Mouse (Mus musculus): ENCODE data around the gene Grik3. TPM values are rescaled to one million over a fixed set of nuclear protein-coding genes. Genes with fewer than 3 reads are reported as not detected.

Gene Grik3
- polyA plus RNA-seq, 1 experiment from 2014 or later: 0.16 TPM

DNA sequence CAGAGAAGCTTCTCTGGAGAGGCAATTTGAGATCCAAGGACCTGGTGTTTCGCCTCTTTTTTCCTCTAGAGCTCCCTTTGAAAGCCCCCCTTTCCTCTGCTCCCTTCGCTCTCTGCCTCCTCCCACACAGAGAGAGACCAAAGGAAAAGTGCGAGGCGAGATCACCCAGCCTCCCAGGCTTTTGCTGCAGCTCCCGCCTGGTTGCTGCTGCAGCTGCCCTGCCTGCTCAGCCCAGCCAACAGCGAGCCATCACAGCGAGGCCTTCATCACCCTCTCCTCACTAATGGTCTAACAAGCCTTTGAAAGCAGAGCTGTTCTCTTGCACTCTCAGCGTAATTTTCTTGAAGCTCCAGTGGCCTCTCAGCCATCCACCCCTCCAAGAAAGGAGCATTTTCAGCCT is 196.6 kb downstream of the Grik3 start:
- 25% methylated on average over 8 of the region's 8 CpGs for WGBS (ENCODE audit: insufficient replicate concordance)
- H3K9me3 ChIP-seq (replicated peaks; ENCODE audit: control insufficient read depth, low read length): no peaks in the 10 kb centered on the region
- no peaks in the 10 kb centered on the region for H3K4me1 ChIP-seq (ENCODE audit: control insufficient read depth, insufficient read depth, low read length)
- H3K9ac ChIP-seq (ENCODE audit: low read depth, low read length): no peak overlapping the region
- ATAC-seq (replicated peaks; ENCODE audit: insufficient number of reproducible peaks, low FRiP score, low TSS enrichment): no peak
- H3K4me2 ChIP-seq: no peak overlapping the region
- H3K27me3 ChIP-seq (ENCODE audit: control insufficient read depth, insufficient read depth, low read length): peaks cover 10% of the 10 kb centered on the region; the same call in 1 of the 2 replicates
- H3K4me3 ChIP-seq (ENCODE audit: low read depth, low read length): no peak overlapping the region
- no peak overlapping the region for H3K27ac ChIP-seq (ENCODE audit: low read depth, low read length)
- no peaks in the 10 kb centered on the region for H3K36me3 ChIP-seq (ENCODE audit: control insufficient read depth, insufficient read depth, low read length)

DNA sequence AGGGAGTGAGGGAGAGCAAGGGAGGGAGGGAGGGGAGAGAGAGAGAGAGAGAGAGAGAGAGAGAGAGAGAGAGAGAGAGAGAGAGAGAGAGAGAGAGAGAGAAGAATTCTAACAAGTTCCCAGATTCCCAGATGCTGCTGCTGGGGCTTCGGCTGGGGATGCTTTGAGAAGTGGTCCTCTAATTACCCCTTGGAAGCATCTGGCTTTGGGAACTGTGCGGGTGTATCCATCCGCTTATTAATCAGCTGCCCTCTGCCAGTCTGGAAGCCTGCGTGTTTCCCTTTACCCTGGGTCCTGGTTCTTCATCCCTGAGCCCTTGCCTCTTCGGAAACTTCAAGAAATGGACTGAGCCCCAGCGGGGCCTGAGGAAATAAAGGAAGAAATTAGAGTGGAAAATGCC is 204.9 kb downstream of the Grik3 start:
- no peaks in the 10 kb centered on the region for H3K9me3 ChIP-seq (replicated peaks; ENCODE audit: control insufficient read depth, low read length)
- no peak overlapping the region for H3K4me2 ChIP-seq
- H3K9ac ChIP-seq (ENCODE audit: low read depth, low read length): no peak overlapping the region
- peaks cover 39% of the 10 kb centered on the region for H3K27me3 ChIP-seq (ENCODE audit: control insufficient read depth, insufficient read depth, low read length)
- no peaks in the 10 kb centered on the region for H3K36me3 ChIP-seq (ENCODE audit: control insufficient read depth, insufficient read depth, low read length)
- no peaks in the 10 kb centered on the region for H3K4me1 ChIP-seq (ENCODE audit: control insufficient read depth, insufficient read depth, low read length)
- ATAC-seq (replicated peaks; ENCODE audit: insufficient number of reproducible peaks, low FRiP score, low TSS enrichment): no peak
- H3K27ac ChIP-seq (ENCODE audit: low read depth, low read length): no peak overlapping the region
- no peak overlapping the region for H3K4me3 ChIP-seq (ENCODE audit: low read depth, low read length)
- WGBS (ENCODE audit: insufficient replicate concordance): 51% methylated on average over 6 of the region's 6 CpGs

DNA sequence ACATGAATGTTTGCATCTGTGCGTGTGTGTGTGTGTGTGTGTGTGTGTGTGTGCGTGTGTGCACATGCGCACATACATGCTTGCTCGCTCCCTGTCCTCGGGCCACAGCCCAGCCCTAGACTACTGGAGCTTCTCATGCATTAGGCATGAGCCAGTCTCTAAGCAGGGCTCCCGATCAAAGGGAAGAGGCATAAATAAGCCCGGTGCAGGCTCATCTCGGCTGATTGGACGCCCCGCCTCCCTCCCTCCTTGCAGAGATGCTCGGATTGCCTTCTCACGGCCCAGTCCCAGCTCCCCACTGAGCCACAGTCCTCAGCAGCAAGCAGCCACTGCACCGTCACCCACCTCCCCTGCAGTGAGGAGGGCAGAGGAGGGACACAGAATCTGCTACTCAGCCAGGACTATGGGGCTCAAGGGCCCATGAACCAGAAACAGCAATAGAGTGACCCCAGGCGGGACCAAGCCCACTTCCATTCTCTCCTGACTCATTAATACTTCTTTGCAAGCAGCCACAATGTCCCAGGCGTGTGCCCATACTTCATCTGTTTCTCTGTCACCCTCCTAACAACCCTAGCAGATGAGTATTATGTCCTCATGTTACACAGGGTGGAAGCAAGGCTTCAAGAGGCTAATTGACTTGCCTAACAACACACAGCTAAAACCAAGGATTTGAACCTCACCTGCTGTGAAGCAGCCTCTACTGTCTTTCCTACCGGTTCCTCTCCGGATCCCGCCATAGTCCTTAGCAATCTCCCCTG is 205.9 kb downstream of the Grik3 start:
- no peaks in the 10 kb centered on the region for H3K36me3 ChIP-seq (ENCODE audit: control insufficient read depth, insufficient read depth, low read length)
- no peak overlapping the region for H3K27ac ChIP-seq (ENCODE audit: low read depth, low read length)
- ATAC-seq (replicated peaks; ENCODE audit: insufficient number of reproducible peaks, low FRiP score, low TSS enrichment): no peak
- no peak overlapping the region for H3K4me2 ChIP-seq
- peaks cover 43% of the 10 kb centered on the region for H3K27me3 ChIP-seq (ENCODE audit: control insufficient read depth, insufficient read depth, low read length)
- WGBS (ENCODE audit: insufficient replicate concordance): 29% methylated on average over 18 of the region's 18 CpGs
- H3K4me1 ChIP-seq (ENCODE audit: control insufficient read depth, insufficient read depth, low read length): no peaks in the 10 kb centered on the region
- H3K4me3 ChIP-seq (ENCODE audit: low read depth, low read length): no peak overlapping the region
- H3K9ac ChIP-seq (ENCODE audit: low read depth, low read length): no peak overlapping the region
- H3K9me3 ChIP-seq (replicated peaks; ENCODE audit: control insufficient read depth, low read length): no peaks in the 10 kb centered on the region

DNA sequence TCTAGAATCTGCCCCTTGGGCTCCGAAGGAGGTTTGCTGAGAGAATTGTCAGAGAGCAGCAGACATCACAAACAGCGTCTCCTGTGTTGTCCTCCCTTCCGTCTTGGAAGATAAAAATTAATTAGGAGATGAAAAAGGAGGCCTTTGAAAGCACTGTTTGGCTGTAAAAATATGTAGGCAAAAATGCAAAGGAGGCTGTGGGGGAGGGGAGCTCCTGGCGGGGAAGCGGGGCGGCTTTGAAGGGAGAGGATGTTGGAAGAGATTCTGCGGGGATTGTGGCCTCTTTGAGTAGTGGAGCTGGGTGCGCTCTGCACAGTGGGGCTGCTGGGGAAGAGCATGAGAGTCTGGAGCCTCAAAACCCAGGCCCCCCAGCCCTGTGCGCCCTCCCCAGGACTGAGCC is 207.1 kb downstream of the Grik3 start:
- no peak for ATAC-seq (replicated peaks; ENCODE audit: insufficient number of reproducible peaks, low FRiP score, low TSS enrichment)

DNA sequence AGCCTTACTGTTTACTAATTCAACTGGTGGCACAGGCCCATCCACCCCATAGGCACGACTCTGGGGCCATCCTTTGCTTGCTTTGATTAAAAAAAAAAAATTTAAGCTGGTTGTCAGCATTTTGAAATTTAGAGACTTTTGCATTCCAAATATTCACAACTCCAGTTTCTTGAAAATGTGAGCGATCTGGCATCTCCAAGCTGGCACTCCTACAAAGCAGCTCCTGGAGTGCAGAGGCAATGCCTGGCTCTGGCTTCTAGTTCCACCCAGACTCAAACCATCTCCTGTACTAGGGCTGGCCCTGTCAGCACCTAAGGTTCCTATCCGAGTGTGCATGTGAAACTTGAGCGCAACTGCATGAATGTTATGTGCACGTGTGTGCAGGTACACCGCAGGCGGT is 208.6 kb downstream of the Grik3 start:
- 0 out of 2 replicates have a peak, but pooled peaks cover 6% of the 10 kb centered on the region for H3K4me1 ChIP-seq (ENCODE audit: control insufficient read depth, insufficient read depth, low read length)

More for the DNA sequence above, 207.1 kb downstream of the Grik3 start:
- Histone ChIP-seq H3K27ac (ENCODE audit: low read depth, low read length) (no peak overlapping the region), H3K4me3 (ENCODE audit: low read depth, low read length) (no peak overlapping the region), H3K9ac (ENCODE audit: low read depth, low read length) (no peak overlapping the region), H3K27me3 (ENCODE audit: control insufficient read depth, insufficient read depth, low read length) (peaks cover 43% of the 10 kb centered on the region), H3K4me2 (no peak overlapping the region), H3K36me3 (ENCODE audit: control insufficient read depth, insufficient read depth, low read length) (no peaks in the 10 kb centered on the region), H3K4me1 (ENCODE audit: control insufficient read depth, insufficient read depth, low read length) (no peaks in the 10 kb centered on the region), H3K9me3 (replicated peaks; ENCODE audit: control insufficient read depth, low read length) (no peaks in the 10 kb centered on the region)
- 22% methylated on average over 8 of the region's 9 CpGs for WGBS (ENCODE audit: insufficient replicate concordance)

GRCm38 (mm10) chr4:125700331-125700730 is 209.8 kb downstream of the Grik3 start:
- Histone ChIP-seq H3K27me3 (ENCODE audit: control insufficient read depth, insufficient read depth, low read length) (peaks cover 38% of the 10 kb centered on the region), H3K9ac (ENCODE audit: low read depth, low read length) (no peak overlapping the region), H3K4me1 (ENCODE audit: control insufficient read depth, insufficient read depth, low read length) (0 out of 2 replicates have a peak, but pooled peaks cover 6% of the 10 kb centered on the region), H3K4me3 (ENCODE audit: low read depth, low read length) (no peak overlapping the region), H3K27ac (ENCODE audit: low read depth, low read length) (no peak overlapping the region), H3K4me2 (no peak overlapping the region), H3K9me3 (replicated peaks; ENCODE audit: control insufficient read depth, low read length) (no peaks in the 10 kb centered on the region), H3K36me3 (ENCODE audit: control insufficient read depth, insufficient read depth, low read length) (no peaks in the 10 kb centered on the region)
- ATAC-seq (replicated peaks; ENCODE audit: insufficient number of reproducible peaks, low FRiP score, low TSS enrichment): no peak
- 74% methylated on average over 8 of the region's 8 CpGs for WGBS (ENCODE audit: insufficient replicate concordance)

More for the DNA sequence above, 208.6 kb downstream of the Grik3 start:
- WGBS (ENCODE audit: insufficient replicate concordance): 78% methylated on average over 7 of the region's 7 CpGs
- Histone ChIP-seq H3K4me2 (no peak overlapping the region), H3K9me3 (replicated peaks; ENCODE audit: control insufficient read depth, low read length) (no peaks in the 10 kb centered on the region), H3K4me3 (ENCODE audit: low read depth, low read length) (no peak overlapping the region), H3K36me3 (ENCODE audit: control insufficient read depth, insufficient read depth, low read length) (no peaks in the 10 kb centered on the region), H3K27me3 (ENCODE audit: control insufficient read depth, insufficient read depth, low read length) (peaks cover 43% of the 10 kb centered on the region), H3K27ac (ENCODE audit: low read depth, low read length) (no peak overlapping the region), H3K9ac (ENCODE audit: low read depth, low read length) (no peak overlapping the region)
- ATAC-seq (replicated peaks; ENCODE audit: insufficient number of reproducible peaks, low FRiP score, low TSS enrichment): no peak

DNA sequence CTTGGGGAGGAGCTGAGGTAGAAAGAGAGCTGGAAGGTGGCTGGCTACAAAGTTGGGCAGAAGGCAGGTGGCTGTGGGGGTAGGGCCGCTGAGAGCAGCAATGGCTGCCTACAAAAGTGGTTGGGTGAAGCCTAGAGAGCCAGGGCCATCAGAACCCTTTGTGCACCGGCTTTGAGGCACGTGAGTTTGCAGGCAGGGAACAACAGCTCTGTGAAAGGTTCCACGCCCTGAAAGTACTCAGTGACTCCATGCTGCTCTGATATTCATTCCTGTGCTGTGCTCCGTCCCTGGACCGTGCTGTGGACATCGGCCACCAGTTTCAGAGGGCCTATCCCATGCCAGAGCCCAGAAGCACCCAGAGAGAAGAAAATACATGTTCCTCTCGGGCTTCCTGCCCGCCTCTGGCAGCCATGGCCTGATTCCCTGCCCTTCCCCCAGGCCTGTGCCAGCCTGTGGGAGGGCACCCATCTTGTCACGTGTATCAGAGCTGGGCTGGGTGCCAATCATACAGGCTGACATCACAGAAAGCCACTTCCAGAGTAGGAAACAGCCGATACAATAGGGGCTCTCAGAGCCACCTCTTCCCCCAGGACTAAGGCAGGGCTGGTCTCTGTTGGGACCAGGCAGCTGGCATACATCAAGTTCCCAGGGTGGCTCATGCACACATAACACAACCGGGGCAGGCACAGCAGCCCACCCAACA is 212.3 kb downstream of the Grik3 start:
- H3K27ac ChIP-seq (ENCODE audit: low read depth, low read length): no peak overlapping the region
- 0 out of 2 replicates have a peak, but pooled peaks cover 6% of the 10 kb centered on the region for H3K4me1 ChIP-seq (ENCODE audit: control insufficient read depth, insufficient read depth, low read length)
- no peaks in the 10 kb centered on the region for H3K9me3 ChIP-seq (replicated peaks; ENCODE audit: control insufficient read depth, low read length)
- H3K36me3 ChIP-seq (ENCODE audit: control insufficient read depth, insufficient read depth, low read length): no peaks in the 10 kb centered on the region
- no peak overlapping the region for H3K4me3 ChIP-seq (ENCODE audit: low read depth, low read length)
- no peak overlapping the region for H3K4me2 ChIP-seq
- peaks cover 15% of the 10 kb centered on the region for H3K27me3 ChIP-seq (ENCODE audit: control insufficient read depth, insufficient read depth, low read length)
- no peak overlapping the region for H3K9ac ChIP-seq (ENCODE audit: low read depth, low read length)
- 67% methylated on average over 12 of the region's 12 CpGs for WGBS (ENCODE audit: insufficient replicate concordance)
- ATAC-seq (replicated peaks; ENCODE audit: insufficient number of reproducible peaks, low FRiP score, low TSS enrichment): no peak

GRCm38 (mm10) chr4:125703310-125703690 is 212.8 kb downstream of the Grik3 start:
- no peaks in the 10 kb centered on the region for H3K36me3 ChIP-seq (ENCODE audit: control insufficient read depth, insufficient read depth, low read length)
- peaks cover 10% of the 10 kb centered on the region for H3K27me3 ChIP-seq (ENCODE audit: control insufficient read depth, insufficient read depth, low read length)
- H3K27ac ChIP-seq (ENCODE audit: low read depth, low read length): no peak overlapping the region
- WGBS (ENCODE audit: insufficient replicate concordance): 35% methylated on average over 4 of the region's 4 CpGs
- H3K4me2 ChIP-seq: no peak overlapping the region
- ATAC-seq (replicated peaks; ENCODE audit: insufficient number of reproducible peaks, low FRiP score, low TSS enrichment): 0 out of 2 replicates have a peak, but pooled peaks have one; percentile 32
- no peak overlapping the region for H3K9ac ChIP-seq (ENCODE audit: low read depth, low read length)
- H3K4me1 ChIP-seq (ENCODE audit: control insufficient read depth, insufficient read depth, low read length): 0 out of 2 replicates have a peak, but pooled peaks cover 6% of the 10 kb centered on the region
- no peak overlapping the region for H3K4me3 ChIP-seq (ENCODE audit: low read depth, low read length)
- H3K9me3 ChIP-seq (replicated peaks; ENCODE audit: control insufficient read depth, low read length): no peaks in the 10 kb centered on the region
